Mouse (Mus musculus) limb, embryonic 14.5 days (tissue): Measurements from ENCODE around the gene Csrnp1. TPM values are rescaled to one million over a fixed set of nuclear protein-coding genes. Genes with fewer than 3 reads are reported as not detected.

Experiments
- ATAC-seq: fragments of 200-750 bp; cut with Nextera tagmentation; 2 replicates; pipeline ENCODE4 v1.8.0; 2017; ENCODE audit warnings: low read depth, moderate number of reproducible peaks, moderate TSS enrichment; ENCODE audit not compliant: low FRiP score
- DNase-seq: peaks from one replicate; pipeline ENCODE4 v3.0.0-alpha.2; 2015; ENCODE audit warnings: low spot score
- H3K27ac ChIP-seq: fragments of 300-500 bp; sonication (generic); replicated peaks from 2 replicates; pipeline ENCODE4 v1.5.1; 2014; ENCODE audit warnings: low read depth, mild to moderate bottlenecking, low read length, moderate library complexity, mixed read lengths
- H3K27me3 ChIP-seq: fragments of 300-500 bp; sonication (generic); 2 replicates; pipeline ENCODE4 v1.6.1; 2014; ENCODE audit warnings: low read length, mixed read lengths; ENCODE audit not compliant: control insufficient read depth, insufficient read depth
- H3K36me3 ChIP-seq: fragments of 300-500 bp; sonication (generic); 2 replicates; pipeline ENCODE4 v1.6.1; 2014; ENCODE audit warnings: mild to moderate bottlenecking, low read length, moderate library complexity, mixed read lengths; ENCODE audit not compliant: control insufficient read depth, insufficient read depth
- H3K4me1 ChIP-seq: fragments of 300-500 bp; sonication (generic); 2 replicates; pipeline ENCODE4 v1.6.1; 2014; ENCODE audit warnings: antibody characterized with exemption, low read length, mixed read lengths; ENCODE audit not compliant: control insufficient read depth, insufficient read depth
- H3K4me2 ChIP-seq: fragments of 300-500 bp; sonication (generic); replicated peaks from 2 replicates; pipeline ENCODE4 v1.6.1; 2014; ENCODE audit warnings: low read depth, mild to moderate bottlenecking, low read length, moderate library complexity; ENCODE audit not compliant: severe bottlenecking
- H3K4me3 ChIP-seq: fragments of 300-500 bp; sonication (generic); replicated peaks from 2 replicates; pipeline ENCODE4 v1.5.1; 2014; ENCODE audit warnings: low read length
- H3K9ac ChIP-seq: fragments of 300-500 bp; sonication (generic); 2 replicates; pipeline ENCODE4 v1.6.1; 2014; ENCODE audit warnings: mild to moderate bottlenecking, low read depth, low read length, moderate library complexity; ENCODE audit not compliant: severe bottlenecking
- H3K9me3 ChIP-seq: fragments of 300-500 bp; sonication (generic); 2 replicates; pipeline ENCODE4 v1.6.1; 2016; ENCODE audit warnings: low read length; ENCODE audit not compliant: control insufficient read depth
- POLR2A ChIP-seq: fragments of 200-500 bp; IDR thresholded peaks from 2 replicates; pipeline ENCODE4 v1.8.0; 2012; ENCODE audit warnings: inconsistent platforms, mild to moderate bottlenecking, moderate library complexity, borderline replicate concordance; ENCODE audit not compliant: insufficient read depth, insufficient read length; ENCODE audit errors: extremely low read depth
- WGBS: fragments of 180-500 bp; shearing (Covaris S2); extraction: QIAGEN DNeasy Blood & Tissue Kit; methylation state at CpG from one replicate; pipeline ENCODE4 v1.1.7; 2014; 5-methylcytosine and 5-hydroxymethylcytosine counted together
- polyA plus RNA-seq, 2 experiments: library from polyadenylated mRNA; depleted of rRNA in 1 of 2; stranded (reverse) in 1 of 2; unstranded in 1 of 2; fragments of >200 nt; fragmentation: Nextera tagmentation in 1 of 2; extraction: Ambion mirVana in 1 of 2; gene quantifications; 2 replicates each; pipeline versions ENCODE4 v1.2.1 to v1.2.3; 2012 to 2014

Gene Csrnp1
- polyA plus RNA-seq, 2 experiments = 2.8 to 12.8 TPM

- DNase-seq (no peak), ATAC-seq (no peak)
- Histone ChIP-seq H3K27ac (no peak overlapping the region), H3K9me3 (no peaks in the 10 kb centered on the region), H3K4me3 (no peak overlapping the region), H3K27me3 (no peaks in the 10 kb centered on the region), H3K4me1 (0 out of 2 replicates have a peak, but pooled peaks cover 7% of the 10 kb centered on the region), H3K9ac (no peak overlapping the region), H3K4me2 (no peak overlapping the region), H3K36me3 (no peaks in the 10 kb centered on the region)
- WGBS = 73% methylated on average over 12 of the region's 12 CpGs
- TF ChIP-seq POLR2A = no peak
Observed at GRCm38 (mm10) chr9:119945173-119945900, 39.1 kb downstream of the Csrnp1 start.

GRCm38 (mm10) chr9:119943326-119943725 is 41.1 kb downstream of the Csrnp1 start:
- DNase-seq = no peak
- H3K27ac ChIP-seq = no peak overlapping the region
- no peak for TF ChIP-seq POLR2A
- no peaks in the 10 kb centered on the region for H3K27me3 ChIP-seq
- no peak for ATAC-seq
- no peak overlapping the region for H3K4me3 ChIP-seq
- peaks cover 17% of the 10 kb centered on the region; the same call in 1 of the 2 replicates for H3K4me1 ChIP-seq
- H3K9ac ChIP-seq = no peak overlapping the region
- no peaks in the 10 kb centered on the region for H3K36me3 ChIP-seq
- 75% methylated on average over 1 of the region's 1 CpGs for WGBS
- no peak overlapping the region for H3K4me2 ChIP-seq
- no peaks in the 10 kb centered on the region for H3K9me3 ChIP-seq

GRCm38 (mm10) chr9:119941861-119942260 is 42.6 kb downstream of the Csrnp1 start:
- H3K4me3 ChIP-seq = no peak overlapping the region
- H3K27me3 ChIP-seq = no peaks in the 10 kb centered on the region
- ATAC-seq = no peak
- no peaks in the 10 kb centered on the region for H3K36me3 ChIP-seq
- no peaks in the 10 kb centered on the region for H3K9me3 ChIP-seq
- peaks cover 17% of the 10 kb centered on the region; the same call in 1 of the 2 replicates for H3K4me1 ChIP-seq
- peak; percentile 18 for DNase-seq
- H3K27ac ChIP-seq = 0 out of 2 replicates have a peak overlapping the region, but pooled peaks have one; percentile 1
- H3K9ac ChIP-seq = no peak overlapping the region
- no peak for TF ChIP-seq POLR2A
- WGBS = 67% methylated on average over 14 of the region's 14 CpGs
- H3K4me2 ChIP-seq = no peak overlapping the region

- ATAC-seq = 0 out of 2 replicates have a peak, but pooled peaks have one; percentile 32
- no peak overlapping the region for H3K4me2 ChIP-seq
- H3K27me3 ChIP-seq = no peaks in the 10 kb centered on the region
- H3K9ac ChIP-seq = no peak overlapping the region
- no peak overlapping the region for H3K4me3 ChIP-seq
- WGBS = 71% methylated on average over 5 of the region's 5 CpGs
- TF ChIP-seq POLR2A = no peak
- no peaks in the 10 kb centered on the region for H3K9me3 ChIP-seq
- H3K27ac ChIP-seq = no peak overlapping the region
- H3K4me1 ChIP-seq = peaks cover 19% of the 10 kb centered on the region; the same call in 1 of the 2 replicates
- H3K36me3 ChIP-seq = no peaks in the 10 kb centered on the region
- DNase-seq = peak; percentile 22
Observed at GRCm38 (mm10) chr9:119941407-119941806, 43.1 kb downstream of the Csrnp1 start.

GRCm38 (mm10) chr9:119939646-119940045 is 44.8 kb downstream of the Csrnp1 start:
- 30% methylated on average over 10 of the region's 10 CpGs for WGBS

More at GRCm38 (mm10) chr9:119939646-119940045, 44.8 kb downstream of the Csrnp1 start:
- no peak for TF ChIP-seq POLR2A
- Histone ChIP-seq H3K4me1 (peaks cover 22% of the 10 kb centered on the region; the same call in 1 of the 2 replicates), H3K4me2 (no peak overlapping the region), H3K27me3 (no peaks in the 10 kb centered on the region), H3K4me3 (no peak overlapping the region), H3K9me3 (no peaks in the 10 kb centered on the region), H3K27ac (no peak overlapping the region), H3K9ac (no peak overlapping the region), H3K36me3 (no peaks in the 10 kb centered on the region)
- DNase-seq (no peak), ATAC-seq (no peak)
